Mouse (Mus musculus): ENCODE data around the gene Etv6. TPM values are rescaled to one million over a fixed set of nuclear protein-coding genes. Genes with fewer than 3 reads are reported as not detected.

The Etv6 gene
- polyA plus RNA-seq, 1 experiment from 2014 or later: 20.0 TPM

DNA sequence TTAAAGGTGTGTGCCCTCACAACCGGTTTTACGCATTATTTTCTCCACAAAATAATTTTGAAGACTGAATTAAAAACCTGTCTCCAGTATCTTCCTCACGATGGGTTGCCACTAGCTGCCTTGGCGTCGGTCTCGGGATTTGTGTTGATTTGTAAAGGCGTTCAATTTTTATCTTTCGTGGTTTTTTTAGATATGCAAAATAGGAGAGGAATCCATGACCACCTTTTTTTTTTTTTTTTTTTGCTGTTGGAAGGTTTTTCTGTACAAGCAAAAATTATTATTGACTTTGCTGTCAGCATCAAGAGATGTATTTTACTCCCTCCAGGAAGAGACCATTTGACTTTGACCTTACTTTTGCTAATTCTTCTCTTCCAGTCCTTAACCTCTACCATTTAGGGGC lies 77.3 kb downstream of the Etv6 start:
- H3K4me2 ChIP-seq (ENCODE audit: low read depth, severe bottlenecking): no peak overlapping the region
- no peaks in the 10 kb centered on the region for H3K9me3 ChIP-seq (ENCODE audit: control insufficient read depth, low read length)
- no peak for ATAC-seq (ENCODE audit: insufficient number of reproducible peaks, low FRiP score, low TSS enrichment, low read depth)
- no peak overlapping the region for H3K27ac ChIP-seq (replicated peaks; ENCODE audit: low read depth, low read length)
- H3K4me3 ChIP-seq (ENCODE audit: low read depth, low read length): no peak overlapping the region
- no peak overlapping the region for H3K9ac ChIP-seq (ENCODE audit: low read length)
- no peaks in the 10 kb centered on the region for H3K4me1 ChIP-seq (ENCODE audit: control insufficient read depth, insufficient read depth, low read length)
- no peaks in the 10 kb centered on the region for H3K27me3 ChIP-seq (ENCODE audit: control insufficient read depth, insufficient read depth, low read length)
- no peaks in the 10 kb centered on the region; the same call in 1 of the 2 replicates for H3K36me3 ChIP-seq (ENCODE audit: control insufficient read depth, insufficient read depth, low read length)
- no peak for DNase-seq (ENCODE audit: low spot score)
- WGBS: 93% methylated on average over 8 of the region's 8 CpGs

DNA sequence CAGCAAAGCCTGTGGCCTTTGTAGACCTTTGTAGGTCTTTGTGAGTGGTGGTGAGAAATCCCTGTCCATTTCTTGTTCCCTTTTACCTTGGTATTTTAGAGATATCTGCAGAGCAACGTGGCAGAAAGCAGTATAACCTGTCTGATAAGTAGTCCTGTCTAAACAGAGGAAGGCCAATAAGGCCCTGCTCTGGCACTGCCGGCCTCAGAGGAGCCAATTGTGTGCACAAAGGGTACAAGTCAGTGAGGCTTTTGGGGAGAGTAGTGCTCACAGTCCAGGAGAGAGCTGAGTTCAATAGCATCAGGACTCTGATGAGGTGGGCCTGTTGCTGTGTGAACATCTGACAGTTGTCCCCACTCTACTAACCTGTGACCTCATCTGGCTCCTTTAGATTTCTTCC lies 77.7 kb downstream of the Etv6 start:
- Histone ChIP-seq H3K4me3 (ENCODE audit: low read depth, low read length) (no peak overlapping the region), H3K4me1 (ENCODE audit: control insufficient read depth, insufficient read depth, low read length) (no peaks in the 10 kb centered on the region), H3K27ac (replicated peaks; ENCODE audit: low read depth, low read length) (no peak overlapping the region), H3K36me3 (ENCODE audit: control insufficient read depth, insufficient read depth, low read length) (no peaks in the 10 kb centered on the region; the same call in 1 of the 2 replicates), H3K27me3 (ENCODE audit: control insufficient read depth, insufficient read depth, low read length) (no peaks in the 10 kb centered on the region), H3K9me3 (ENCODE audit: control insufficient read depth, low read length) (no peaks in the 10 kb centered on the region), H3K9ac (ENCODE audit: low read length) (no peak overlapping the region), H3K4me2 (ENCODE audit: low read depth, severe bottlenecking) (no peak overlapping the region)
- WGBS: 78% methylated on average over 2 of the region's 2 CpGs
- DNase-seq (ENCODE audit: low spot score) (no peak), ATAC-seq (ENCODE audit: insufficient number of reproducible peaks, low FRiP score, low TSS enrichment, low read depth) (no peak)

DNA sequence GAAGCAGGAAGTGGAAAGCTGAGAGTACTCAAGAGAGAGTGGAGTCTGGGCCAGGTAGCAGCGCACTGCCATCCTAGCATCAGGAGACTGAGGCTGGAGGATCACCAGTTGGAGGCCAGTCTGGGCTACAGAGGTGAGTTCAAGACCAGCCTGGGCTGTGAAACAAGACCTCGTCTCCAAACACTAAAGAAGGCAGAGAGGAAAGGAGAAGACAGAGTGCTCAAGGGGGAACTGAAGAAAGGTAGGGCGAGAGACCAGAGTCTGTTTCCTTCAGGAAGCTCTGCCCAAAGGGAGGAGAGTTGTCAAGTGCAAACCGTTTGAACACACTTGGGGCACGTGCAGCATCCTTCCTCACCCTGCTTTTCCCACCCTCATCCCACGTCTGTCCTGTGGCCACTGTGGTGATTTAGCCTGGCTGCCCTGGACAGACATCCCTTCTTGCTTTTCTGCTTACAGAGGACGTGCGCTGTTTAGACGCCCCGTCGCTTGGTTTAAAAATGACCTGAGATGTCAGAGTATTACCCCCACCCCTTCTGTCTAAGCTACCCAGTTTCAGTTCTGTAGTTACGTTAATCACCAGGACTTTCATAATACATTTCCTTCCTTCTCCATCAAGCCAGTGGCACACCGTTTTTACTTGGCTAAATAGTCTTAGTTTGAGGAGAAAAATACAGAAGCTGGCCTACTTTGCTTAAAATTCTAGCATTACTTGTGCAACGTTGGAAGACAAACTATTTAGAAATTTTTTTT lies 79.9 kb downstream of the Etv6 start:
- Histone ChIP-seq H3K4me1 (ENCODE audit: control insufficient read depth, insufficient read depth, low read length) (peaks cover 7% of the 10 kb centered on the region; the same call in 1 of the 2 replicates), H3K36me3 (ENCODE audit: control insufficient read depth, insufficient read depth, low read length) (no peaks in the 10 kb centered on the region), H3K27ac (replicated peaks; ENCODE audit: low read depth, low read length) (no peak overlapping the region), H3K4me2 (ENCODE audit: low read depth, severe bottlenecking) (no peak overlapping the region), H3K9ac (ENCODE audit: low read length) (no peak overlapping the region), H3K27me3 (ENCODE audit: control insufficient read depth, insufficient read depth, low read length) (no peaks in the 10 kb centered on the region), H3K9me3 (ENCODE audit: control insufficient read depth, low read length) (no peaks in the 10 kb centered on the region), H3K4me3 (ENCODE audit: low read depth, low read length) (no peak overlapping the region)
- DNase-seq (ENCODE audit: low spot score) (no peak), ATAC-seq (ENCODE audit: insufficient number of reproducible peaks, low FRiP score, low TSS enrichment, low read depth) (no peak)
- 89% methylated on average over 14 of the region's 14 CpGs for WGBS

DNA sequence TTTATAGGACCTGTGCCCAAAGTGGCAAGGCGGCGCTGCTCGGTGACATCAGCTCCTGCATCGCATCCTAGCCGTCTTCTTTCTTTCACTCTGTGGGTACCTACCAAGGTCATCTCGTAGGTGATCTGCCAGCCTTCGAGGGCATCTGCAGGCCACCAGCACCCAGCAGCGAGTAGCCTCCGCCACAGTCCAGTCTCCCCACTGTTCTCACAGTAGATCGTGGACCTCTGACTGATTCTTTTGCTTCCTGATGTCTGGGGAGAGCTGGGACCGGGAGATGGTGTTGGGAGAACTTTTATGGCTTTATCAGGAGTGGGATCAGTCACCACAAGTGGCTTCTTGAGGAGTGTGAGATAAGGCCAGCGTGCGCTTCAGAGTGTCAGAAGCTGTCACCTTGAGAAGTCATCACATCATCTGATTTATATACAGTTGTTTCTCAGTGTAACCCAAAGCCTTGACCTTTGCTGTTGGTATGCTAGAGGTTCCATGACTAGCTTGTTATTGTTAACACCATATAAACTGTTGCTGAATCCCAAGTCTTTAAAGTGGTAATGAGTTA lies 82.0 kb downstream of the Etv6 start:
- 72% methylated on average over 13 of the region's 13 CpGs for WGBS
- Histone ChIP-seq H3K36me3 (ENCODE audit: control insufficient read depth, insufficient read depth, low read length) (no peaks in the 10 kb centered on the region), H3K4me3 (ENCODE audit: low read depth, low read length) (no peak overlapping the region), H3K4me1 (ENCODE audit: control insufficient read depth, insufficient read depth, low read length) (peaks cover 7% of the 10 kb centered on the region; the same call in 1 of the 2 replicates), H3K27me3 (ENCODE audit: control insufficient read depth, insufficient read depth, low read length) (no peaks in the 10 kb centered on the region), H3K9ac (ENCODE audit: low read length) (no peak overlapping the region), H3K27ac (replicated peaks; ENCODE audit: low read depth, low read length) (no peak overlapping the region), H3K4me2 (ENCODE audit: low read depth, severe bottlenecking) (no peak overlapping the region), H3K9me3 (ENCODE audit: control insufficient read depth, low read length) (no peaks in the 10 kb centered on the region)
- no peak for ATAC-seq (ENCODE audit: insufficient number of reproducible peaks, low FRiP score, low TSS enrichment, low read depth)
- DNase-seq (ENCODE audit: low spot score): no peak

DNA sequence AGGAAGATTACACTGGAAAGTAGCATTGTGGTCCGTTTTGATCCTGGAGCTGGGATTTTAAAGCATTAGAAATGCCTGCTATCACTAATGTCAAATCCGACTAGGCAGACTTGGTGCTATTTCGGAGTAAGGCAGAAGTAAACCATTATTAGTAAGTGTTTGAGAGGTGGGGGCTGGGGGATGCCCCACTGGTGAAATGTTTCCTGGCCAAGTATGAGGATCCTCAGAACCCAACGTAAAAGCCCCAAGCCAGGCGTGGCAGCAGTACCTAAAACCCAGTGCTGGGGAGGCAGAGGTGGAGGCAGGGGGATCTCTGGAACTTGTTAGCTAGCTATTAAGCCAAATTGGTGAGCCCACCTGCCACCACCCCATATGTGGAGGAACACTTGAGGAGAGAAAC lies 83.0 kb downstream of the Etv6 start:
- Histone ChIP-seq H3K4me2 (ENCODE audit: low read depth, severe bottlenecking) (no peak overlapping the region), H3K27ac (replicated peaks; ENCODE audit: low read depth, low read length) (no peak overlapping the region), H3K36me3 (ENCODE audit: control insufficient read depth, insufficient read depth, low read length) (no peaks in the 10 kb centered on the region), H3K9ac (ENCODE audit: low read length) (no peak overlapping the region), H3K4me3 (ENCODE audit: low read depth, low read length) (no peak overlapping the region), H3K4me1 (ENCODE audit: control insufficient read depth, insufficient read depth, low read length) (peaks cover 7% of the 10 kb centered on the region; the same call in 1 of the 2 replicates), H3K9me3 (ENCODE audit: control insufficient read depth, low read length) (no peaks in the 10 kb centered on the region), H3K27me3 (ENCODE audit: control insufficient read depth, insufficient read depth, low read length) (no peaks in the 10 kb centered on the region)
- ATAC-seq (ENCODE audit: insufficient number of reproducible peaks, low FRiP score, low TSS enrichment, low read depth) (no peak), DNase-seq (ENCODE audit: low spot score) (peak; percentile 26)
- 61% methylated on average over 5 of the region's 5 CpGs for WGBS

DNA sequence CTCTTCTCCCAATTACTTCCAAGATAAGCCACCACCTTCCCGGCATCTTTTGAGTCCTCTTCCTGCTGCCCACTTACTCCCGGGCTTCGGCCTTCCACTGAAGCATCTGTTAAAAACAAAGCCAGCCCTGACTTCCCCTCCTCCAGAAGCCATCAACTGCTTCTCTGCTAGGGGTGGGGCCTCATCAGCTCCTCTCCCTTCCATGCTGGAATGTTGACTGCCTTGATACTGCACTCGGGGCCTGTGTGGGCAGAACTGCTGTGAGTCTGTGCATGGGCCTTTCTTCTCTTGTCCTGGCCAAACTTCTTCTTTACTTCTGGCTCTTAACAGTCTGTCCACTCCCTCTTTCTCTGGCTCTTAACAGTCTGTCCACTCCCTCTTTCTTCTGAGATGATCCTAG lies 83.6 kb downstream of the Etv6 start:
- no peaks in the 10 kb centered on the region for H3K9me3 ChIP-seq (ENCODE audit: control insufficient read depth, low read length)
- no peaks in the 10 kb centered on the region for H3K36me3 ChIP-seq (ENCODE audit: control insufficient read depth, insufficient read depth, low read length)
- H3K9ac ChIP-seq (ENCODE audit: low read length): no peak overlapping the region
- DNase-seq (ENCODE audit: low spot score) (peak; percentile 31), ATAC-seq (ENCODE audit: insufficient number of reproducible peaks, low FRiP score, low TSS enrichment, low read depth) (0 out of 2 replicates have a peak, but pooled peaks have one; percentile 71)
- H3K4me3 ChIP-seq (ENCODE audit: low read depth, low read length): no peak overlapping the region
- no peaks in the 10 kb centered on the region for H3K27me3 ChIP-seq (ENCODE audit: control insufficient read depth, insufficient read depth, low read length)
- H3K4me2 ChIP-seq (ENCODE audit: low read depth, severe bottlenecking): no peak overlapping the region
- no peak overlapping the region for H3K27ac ChIP-seq (replicated peaks; ENCODE audit: low read depth, low read length)
- WGBS: 9% methylated on average over 4 of the region's 4 CpGs
- peaks cover 7% of the 10 kb centered on the region; the same call in 1 of the 2 replicates for H3K4me1 ChIP-seq (ENCODE audit: control insufficient read depth, insufficient read depth, low read length)

DNA sequence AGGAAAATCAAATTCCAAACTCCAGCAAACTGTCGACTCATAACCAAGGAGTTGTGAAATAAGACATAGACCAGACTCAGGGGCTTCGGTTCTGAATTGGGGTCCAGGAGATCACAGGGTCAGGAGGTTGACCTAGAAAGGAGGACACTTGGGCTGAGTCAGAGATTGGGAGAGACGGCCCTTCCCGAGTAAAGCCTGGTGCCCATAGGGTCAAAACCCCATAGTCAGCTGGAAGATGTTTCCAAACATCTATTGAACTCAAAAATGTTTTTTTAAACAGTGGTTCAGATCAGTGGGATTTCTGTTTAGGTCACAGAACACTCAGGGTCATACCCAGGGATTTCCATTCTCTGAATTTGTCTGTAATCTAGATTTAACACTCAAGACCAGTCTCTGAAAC lies 84.7 kb downstream of the Etv6 start:
- Histone ChIP-seq H3K9me3 (ENCODE audit: control insufficient read depth, low read length) (no peaks in the 10 kb centered on the region), H3K4me3 (ENCODE audit: low read depth, low read length) (no peak overlapping the region), H3K4me1 (ENCODE audit: control insufficient read depth, insufficient read depth, low read length) (peaks cover 7% of the 10 kb centered on the region; the same call in 1 of the 2 replicates), H3K4me2 (ENCODE audit: low read depth, severe bottlenecking) (no peak overlapping the region), H3K36me3 (ENCODE audit: control insufficient read depth, insufficient read depth, low read length) (no peaks in the 10 kb centered on the region), H3K27ac (replicated peaks; ENCODE audit: low read depth, low read length) (no peak overlapping the region), H3K9ac (ENCODE audit: low read length) (no peak overlapping the region), H3K27me3 (ENCODE audit: control insufficient read depth, insufficient read depth, low read length) (no peaks in the 10 kb centered on the region)
- DNase-seq (ENCODE audit: low spot score): no peak
- 86% methylated on average over 4 of the region's 4 CpGs for WGBS
- ATAC-seq (ENCODE audit: insufficient number of reproducible peaks, low FRiP score, low TSS enrichment, low read depth): no peak

DNA sequence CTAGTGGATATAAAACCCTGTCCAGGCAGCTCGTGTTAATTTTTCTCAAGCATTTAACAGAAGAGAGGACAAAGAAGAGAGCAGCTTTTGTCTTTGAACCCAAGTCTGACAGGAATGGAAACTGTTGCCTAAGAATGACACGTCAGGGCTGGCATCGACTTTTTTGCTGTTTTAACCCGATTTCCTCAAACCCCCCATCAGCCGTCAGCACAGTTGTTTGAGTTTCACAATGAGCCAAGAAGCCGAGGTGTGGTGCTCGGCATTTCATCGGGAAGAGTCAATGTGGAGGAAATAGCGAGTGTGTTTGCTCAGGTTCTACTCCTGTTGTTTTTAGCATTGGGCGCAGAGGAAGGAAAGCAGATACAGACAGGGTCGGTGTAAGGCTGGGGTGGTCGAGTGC lies 85.2 kb downstream of the Etv6 start:
- no peak for ATAC-seq (ENCODE audit: insufficient number of reproducible peaks, low FRiP score, low TSS enrichment, low read depth)
- Histone ChIP-seq H3K9ac (ENCODE audit: low read length) (no peak overlapping the region), H3K9me3 (ENCODE audit: control insufficient read depth, low read length) (no peaks in the 10 kb centered on the region), H3K36me3 (ENCODE audit: control insufficient read depth, insufficient read depth, low read length) (no peaks in the 10 kb centered on the region), H3K4me3 (ENCODE audit: low read depth, low read length) (no peak overlapping the region), H3K27me3 (ENCODE audit: control insufficient read depth, insufficient read depth, low read length) (no peaks in the 10 kb centered on the region), H3K4me2 (ENCODE audit: low read depth, severe bottlenecking) (no peak overlapping the region), H3K4me1 (ENCODE audit: control insufficient read depth, insufficient read depth, low read length) (peaks cover 7% of the 10 kb centered on the region; the same call in 1 of the 2 replicates), H3K27ac (replicated peaks; ENCODE audit: low read depth, low read length) (no peak overlapping the region)
- WGBS: 87% methylated on average over 12 of the region's 12 CpGs
- no peak for DNase-seq (ENCODE audit: low spot score)
